Mouse (Mus musculus): Measurements from ENCODE around the gene Abraxas2. TPM values are rescaled to one million over a fixed set of nuclear protein-coding genes. Genes with fewer than 3 reads are reported as not detected.

Gene Abraxas2
- polyA plus RNA-seq, 1 experiment from 2014 or later: 38.7 TPM

- Histone ChIP-seq H3K27ac (replicated peaks; ENCODE audit: low read depth, low read length) (peak overlapping the region; percentile 88), H3K4me3 (ENCODE audit: low read depth, low read length) (peak overlapping the region; percentile 68), H3K9me3 (ENCODE audit: control insufficient read depth, low read length) (no peaks in the 10 kb centered on the region), H3K36me3 (ENCODE audit: control insufficient read depth, insufficient read depth, low read length) (no peaks in the 10 kb centered on the region), H3K27me3 (replicated peaks; ENCODE audit: control insufficient read depth, insufficient read depth, low read length) (no peaks in the 10 kb centered on the region), H3K4me2 (ENCODE audit: low read depth, low read length) (peak overlapping the region; percentile 84), H3K9ac (ENCODE audit: low read depth, low read length) (peak overlapping the region; percentile 81), H3K4me1 (ENCODE audit: control insufficient read depth, insufficient read depth, low read length) (peaks cover 21% of the 10 kb centered on the region)
- 0% methylated on average over 7 of the region's 7 CpGs for WGBS
- ATAC-seq (ENCODE audit: low read depth): peak; percentile 5
- DNase-seq (ENCODE audit: low spot score): peak; percentile 56
Measured at GRCm38 (mm10) chr7:132814089-132814450, 45.0 kb upstream of the Abraxas2 start.

GRCm38 (mm10) chr7:132815081-132815480 lies 43.9 kb upstream of the Abraxas2 start:
- Histone ChIP-seq H3K4me2 (ENCODE audit: low read depth, low read length) (no peak overlapping the region), H3K27me3 (replicated peaks; ENCODE audit: control insufficient read depth, insufficient read depth, low read length) (no peaks in the 10 kb centered on the region), H3K27ac (replicated peaks; ENCODE audit: low read depth, low read length) (no peak overlapping the region), H3K36me3 (ENCODE audit: control insufficient read depth, insufficient read depth, low read length) (0 out of 2 replicates have a peak, but pooled peaks cover under 1% of the 10 kb centered on the region), H3K9ac (ENCODE audit: low read depth, low read length) (no peak overlapping the region), H3K4me3 (ENCODE audit: low read depth, low read length) (no peak overlapping the region), H3K9me3 (ENCODE audit: control insufficient read depth, low read length) (no peaks in the 10 kb centered on the region), H3K4me1 (ENCODE audit: control insufficient read depth, insufficient read depth, low read length) (peaks cover 14% of the 10 kb centered on the region)
- no peak for ATAC-seq (ENCODE audit: low read depth)
- DNase-seq (ENCODE audit: low spot score): no peak
- WGBS: 37% methylated on average over 5 of the region's 5 CpGs

- H3K27ac ChIP-seq (replicated peaks; ENCODE audit: low read depth, low read length): no peak overlapping the region
- WGBS: 74% methylated on average over 2 of the region's 2 CpGs
- no peaks in the 10 kb centered on the region for H3K27me3 ChIP-seq (replicated peaks; ENCODE audit: control insufficient read depth, insufficient read depth, low read length)
- H3K4me1 ChIP-seq (ENCODE audit: control insufficient read depth, insufficient read depth, low read length): peaks cover 3% of the 10 kb centered on the region; the same call in 1 of the 2 replicates
- no peak overlapping the region for H3K4me2 ChIP-seq (ENCODE audit: low read depth, low read length)
- DNase-seq (ENCODE audit: low spot score) (no peak), ATAC-seq (ENCODE audit: low read depth) (no peak)
- no peak overlapping the region for H3K9ac ChIP-seq (ENCODE audit: low read depth, low read length)
- H3K36me3 ChIP-seq (ENCODE audit: control insufficient read depth, insufficient read depth, low read length): 0 out of 2 replicates have a peak, but pooled peaks cover 6% of the 10 kb centered on the region
- H3K9me3 ChIP-seq (ENCODE audit: control insufficient read depth, low read length): no peaks in the 10 kb centered on the region
- no peak overlapping the region for H3K4me3 ChIP-seq (ENCODE audit: low read depth, low read length)
Measured at GRCm38 (mm10) chr7:132816528-132816927, 42.5 kb upstream of the Abraxas2 start.

GRCm38 (mm10) chr7:132817056-132817455 lies 42.0 kb upstream of the Abraxas2 start:
- H3K27ac ChIP-seq (replicated peaks; ENCODE audit: low read depth, low read length): no peak overlapping the region
- H3K4me1 ChIP-seq (ENCODE audit: control insufficient read depth, insufficient read depth, low read length): no peaks in the 10 kb centered on the region
- no peak overlapping the region for H3K4me3 ChIP-seq (ENCODE audit: low read depth, low read length)
- 0 out of 2 replicates have a peak, but pooled peaks cover 6% of the 10 kb centered on the region for H3K36me3 ChIP-seq (ENCODE audit: control insufficient read depth, insufficient read depth, low read length)
- WGBS: 90% methylated on average over 6 of the region's 6 CpGs
- H3K27me3 ChIP-seq (replicated peaks; ENCODE audit: control insufficient read depth, insufficient read depth, low read length): no peaks in the 10 kb centered on the region
- DNase-seq (ENCODE audit: low spot score) (no peak), ATAC-seq (ENCODE audit: low read depth) (no peak)
- H3K9me3 ChIP-seq (ENCODE audit: control insufficient read depth, low read length): no peaks in the 10 kb centered on the region
- H3K4me2 ChIP-seq (ENCODE audit: low read depth, low read length): no peak overlapping the region
- no peak overlapping the region for H3K9ac ChIP-seq (ENCODE audit: low read depth, low read length)

GRCm38 (mm10) chr7:132820692-132821091 lies 38.3 kb upstream of the Abraxas2 start:
- no peak for ATAC-seq (ENCODE audit: low read depth)
- no peak for DNase-seq (ENCODE audit: low spot score)
- Histone ChIP-seq H3K4me3 (ENCODE audit: low read depth, low read length) (no peak overlapping the region), H3K4me2 (ENCODE audit: low read depth, low read length) (no peak overlapping the region), H3K27me3 (replicated peaks; ENCODE audit: control insufficient read depth, insufficient read depth, low read length) (no peaks in the 10 kb centered on the region), H3K27ac (replicated peaks; ENCODE audit: low read depth, low read length) (no peak overlapping the region), H3K9me3 (ENCODE audit: control insufficient read depth, low read length) (no peaks in the 10 kb centered on the region), H3K4me1 (ENCODE audit: control insufficient read depth, insufficient read depth, low read length) (no peaks in the 10 kb centered on the region), H3K36me3 (ENCODE audit: control insufficient read depth, insufficient read depth, low read length) (peaks cover 29% of the 10 kb centered on the region; the same call in 1 of the 2 replicates), H3K9ac (ENCODE audit: low read depth, low read length) (no peak overlapping the region)
- 77% methylated on average over 3 of the region's 3 CpGs for WGBS

GRCm38 (mm10) chr7:132823832-132824231 lies 35.2 kb upstream of the Abraxas2 start:
- no peaks in the 10 kb centered on the region for H3K9me3 ChIP-seq (ENCODE audit: control insufficient read depth, low read length)
- H3K9ac ChIP-seq (ENCODE audit: low read depth, low read length): no peak overlapping the region
- H3K36me3 ChIP-seq (ENCODE audit: control insufficient read depth, insufficient read depth, low read length): peaks cover 47% of the 10 kb centered on the region
- no peak overlapping the region for H3K4me3 ChIP-seq (ENCODE audit: low read depth, low read length)
- no peaks in the 10 kb centered on the region for H3K4me1 ChIP-seq (ENCODE audit: control insufficient read depth, insufficient read depth, low read length)
- no peak for ATAC-seq (ENCODE audit: low read depth)
- no peak overlapping the region for H3K27ac ChIP-seq (replicated peaks; ENCODE audit: low read depth, low read length)
- no peak for DNase-seq (ENCODE audit: low spot score)
- H3K4me2 ChIP-seq (ENCODE audit: low read depth, low read length): no peak overlapping the region
- no peaks in the 10 kb centered on the region for H3K27me3 ChIP-seq (replicated peaks; ENCODE audit: control insufficient read depth, insufficient read depth, low read length)

GRCm38 (mm10) chr7:132824346-132825022 lies 34.5 kb upstream of the Abraxas2 start:
- Histone ChIP-seq H3K4me3 (ENCODE audit: low read depth, low read length) (no peak overlapping the region), H3K27me3 (replicated peaks; ENCODE audit: control insufficient read depth, insufficient read depth, low read length) (no peaks in the 10 kb centered on the region), H3K36me3 (ENCODE audit: control insufficient read depth, insufficient read depth, low read length) (peaks cover 47% of the 10 kb centered on the region), H3K9ac (ENCODE audit: low read depth, low read length) (no peak overlapping the region), H3K4me1 (ENCODE audit: control insufficient read depth, insufficient read depth, low read length) (no peaks in the 10 kb centered on the region), H3K27ac (replicated peaks; ENCODE audit: low read depth, low read length) (no peak overlapping the region), H3K4me2 (ENCODE audit: low read depth, low read length) (no peak overlapping the region), H3K9me3 (ENCODE audit: control insufficient read depth, low read length) (no peaks in the 10 kb centered on the region)
- 32% methylated on average over 1 of the region's 1 CpGs for WGBS
- DNase-seq (ENCODE audit: low spot score) (no peak), ATAC-seq (ENCODE audit: low read depth) (no peak)

- no peak for DNase-seq (ENCODE audit: low spot score)
- Histone ChIP-seq H3K9ac (ENCODE audit: low read depth, low read length) (no peak overlapping the region), H3K4me3 (ENCODE audit: low read depth, low read length) (no peak overlapping the region), H3K27ac (replicated peaks; ENCODE audit: low read depth, low read length) (no peak overlapping the region), H3K27me3 (replicated peaks; ENCODE audit: control insufficient read depth, insufficient read depth, low read length) (no peaks in the 10 kb centered on the region), H3K36me3 (ENCODE audit: control insufficient read depth, insufficient read depth, low read length) (peaks cover 60% of the 10 kb centered on the region), H3K9me3 (ENCODE audit: control insufficient read depth, low read length) (no peaks in the 10 kb centered on the region), H3K4me1 (ENCODE audit: control insufficient read depth, insufficient read depth, low read length) (no peaks in the 10 kb centered on the region), H3K4me2 (ENCODE audit: low read depth, low read length) (no peak overlapping the region)
- ATAC-seq (ENCODE audit: low read depth): no peak
- WGBS: 82% methylated on average over 4 of the region's 4 CpGs
Measured at GRCm38 (mm10) chr7:132830955-132831354, 28.1 kb upstream of the Abraxas2 start.

- Histone ChIP-seq H3K36me3 (ENCODE audit: control insufficient read depth, insufficient read depth, low read length) (peaks cover 51% of the 10 kb centered on the region), H3K9ac (ENCODE audit: low read depth, low read length) (no peak overlapping the region), H3K4me2 (ENCODE audit: low read depth, low read length) (no peak overlapping the region), H3K4me1 (ENCODE audit: control insufficient read depth, insufficient read depth, low read length) (no peaks in the 10 kb centered on the region), H3K4me3 (ENCODE audit: low read depth, low read length) (no peak overlapping the region), H3K9me3 (ENCODE audit: control insufficient read depth, low read length) (no peaks in the 10 kb centered on the region), H3K27ac (replicated peaks; ENCODE audit: low read depth, low read length) (no peak overlapping the region), H3K27me3 (replicated peaks; ENCODE audit: control insufficient read depth, insufficient read depth, low read length) (no peaks in the 10 kb centered on the region)
- no peak for ATAC-seq (ENCODE audit: low read depth)
- no peak for DNase-seq (ENCODE audit: low spot score)
- 80% methylated on average over 5 of the region's 5 CpGs for WGBS
Measured at GRCm38 (mm10) chr7:132841287-132841686, 17.7 kb upstream of the Abraxas2 start.

All from embryonic facial prominence, embryonic 14.5 days (tissue).